Mouse (Mus musculus) olfactory bulb, adult 2 months (tissue): ENCODE data around the gene Zswim1.

Source experiments
- CTCF ChIP-seq: fragments of 200-500 bp; IDR thresholded peaks from 2 replicates; pipeline ENCODE4 v1.5.1; 2012; ENCODE audit warnings: low read depth, mild to moderate bottlenecking, low read length, moderate library complexity; ENCODE audit not compliant: insufficient read depth
- POLR2A ChIP-seq: fragments of 200-500 bp; IDR thresholded peaks from 2 replicates; pipeline ENCODE4 v1.6.1; 2012; ENCODE audit warnings: mild to moderate bottlenecking, low read depth, low read length, moderate library complexity; ENCODE audit not compliant: insufficient read depth

DNA sequence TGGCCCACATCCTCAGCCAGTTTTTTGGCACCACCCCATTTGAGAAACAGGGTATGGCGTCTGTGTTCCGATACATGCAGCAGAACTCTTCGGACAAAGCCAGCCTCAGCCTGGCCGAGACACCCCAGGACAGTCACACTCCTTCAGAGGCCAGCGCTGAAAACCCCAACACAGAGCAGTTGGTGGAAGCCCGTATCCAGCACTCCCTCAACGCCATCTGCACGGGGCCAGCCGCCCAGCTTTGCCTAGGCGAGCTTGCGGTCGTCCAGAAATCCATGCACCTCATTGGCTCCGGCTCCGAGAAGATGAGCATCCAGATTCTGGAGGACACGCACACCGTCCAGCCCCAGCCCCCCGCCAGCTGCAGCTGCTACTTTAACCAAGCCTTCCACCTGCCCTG lies 3.0 kb downstream of the Zswim1 start:
- TF ChIP-seq CTCF (no peak), POLR2A (no peak)
